26 mouse cellular contexts compared by ENCODE assay signal in the genomic region with DNA sequence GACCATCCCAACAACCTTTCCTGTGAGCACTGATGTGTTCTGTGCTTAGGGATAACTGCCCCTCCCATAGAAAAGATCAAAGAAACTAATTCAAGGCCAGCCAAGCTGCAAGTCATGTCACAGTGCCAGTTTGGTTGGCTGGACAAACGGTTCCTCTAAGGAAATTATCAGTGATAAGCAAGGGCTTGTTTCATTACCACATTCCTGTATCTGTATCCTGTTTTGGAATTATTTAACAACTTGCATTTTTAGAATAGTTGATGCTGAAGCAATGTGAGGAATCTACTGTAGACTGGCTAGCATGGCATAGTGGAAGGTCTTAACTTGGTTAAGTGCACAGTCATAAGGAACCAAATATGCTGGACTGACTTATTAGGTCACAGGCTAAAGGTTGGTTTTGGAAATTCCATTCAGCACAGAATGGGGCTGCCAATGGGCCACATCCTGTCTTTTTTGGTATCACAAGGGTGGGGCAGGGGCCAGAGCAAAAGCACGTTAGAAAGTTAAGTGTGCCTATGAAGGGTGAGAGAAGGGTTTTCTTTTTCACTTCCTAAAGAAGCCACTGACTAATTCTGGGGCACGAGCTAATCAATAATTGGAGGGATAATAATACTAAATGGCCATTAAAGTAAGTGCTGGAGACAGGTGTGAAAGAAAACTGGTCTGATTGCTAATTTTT.
DNase-seq lines count a peak whose midpoint lies in the region; ATAC-seq and TF ChIP-seq lines count a peak whose summit lies in the region.
"Had no signal": no experiment of that assay in that cellular context is flagged by ENCODE, and none has a peak within 500 bp of the region (broad histone marks: within the 10 kb centered on the region; RNA-seq: fewer than 3 reads in every experiment).

No protein-coding gene starts in this region.

- peak overlapping the region; percentile 49 for H3K27ac ChIP-seq in testis, adult 2 months (ENCODE audit: control insufficient read depth, insufficient read depth, low read depth, low read length)
- no peak overlapping the region for H3K27ac ChIP-seq in hindbrain, embryonic 12.5 days
- H3K27ac ChIP-seq: embryonic facial prominence, embryonic 10.5 days; intestine, embryonic 15.5 days; limb, embryonic 12.5 days; liver, embryonic 13.5 days; neural tube, embryonic 12.5 days; stomach, embryonic 15.5 days had no signal

- 77% methylated on average over 3 of the region's 3 CpGs for WGBS in hindbrain, embryonic 12.5 days

- H3K4me2 ChIP-seq in hindbrain, embryonic 12.5 days (replicated peaks): no peak overlapping the region
- H3K4me2 ChIP-seq: intestine, embryonic 15.5 days; limb, embryonic 12.5 days; liver, embryonic 13.5 days; neural tube, embryonic 12.5 days; stomach, embryonic 15.5 days had no signal

- no peaks in the 10 kb centered on the region for H3K27me3 ChIP-seq in testis, adult 2 months (ENCODE audit: control insufficient read depth, insufficient read depth, low read length)
- H3K27me3 ChIP-seq in hindbrain, embryonic 12.5 days: no peaks in the 10 kb centered on the region
- H3K27me3 ChIP-seq: intestine, embryonic 15.5 days; limb, embryonic 12.5 days; liver, embryonic 13.5 days; neural tube, embryonic 12.5 days; stomach, embryonic 15.5 days had no signal

- H3K9me3 ChIP-seq in hindbrain, embryonic 12.5 days (replicated peaks): no peaks in the 10 kb centered on the region
- H3K9me3 ChIP-seq: embryonic facial prominence, embryonic 10.5 days; intestine, embryonic 15.5 days; limb, embryonic 12.5 days; liver, embryonic 13.5 days; neural tube, embryonic 12.5 days; stomach, embryonic 15.5 days had no signal

- ATAC-seq in common myeloid progenitor, adult 5-6 weeks (replicated peaks; ENCODE audit: low read depth, poor library complexity, severe bottlenecking): peak; percentile 83
- no peak for ATAC-seq in hindbrain, embryonic 12.5 days (ENCODE audit: low FRiP score)
- ATAC-seq: forebrain, postnatal 0 days; hindbrain, embryonic 16.5 days; intestine, embryonic 15.5 days had no signal

- H3K36me3 ChIP-seq in testis, adult 2 months (ENCODE audit: control insufficient read depth, insufficient read depth, low read length): no peaks in the 10 kb centered on the region
- H3K36me3 ChIP-seq in hindbrain, embryonic 12.5 days: no peaks in the 10 kb centered on the region
- H3K36me3 ChIP-seq: embryonic facial prominence, embryonic 10.5 days; intestine, embryonic 15.5 days; limb, embryonic 12.5 days; liver, embryonic 13.5 days; neural tube, embryonic 12.5 days; stomach, embryonic 15.5 days had no signal

- TF ChIP-seq POLR2A in testis, adult 2 months (IDR thresholded peaks at IDR 0.05; ENCODE audit: control insufficient read depth, low read depth, low read length): no peak

- no peak overlapping the region for H3K9ac ChIP-seq in hindbrain, embryonic 12.5 days
- H3K9ac ChIP-seq: forebrain, postnatal 0 days; intestine, embryonic 15.5 days; limb, embryonic 12.5 days; liver, embryonic 13.5 days; neural tube, embryonic 12.5 days; stomach, embryonic 15.5 days had no signal

- no peaks in the 10 kb centered on the region for H3K4me1 ChIP-seq in testis, adult 2 months (ENCODE audit: control insufficient read depth, insufficient read depth, low read length)
- H3K4me1 ChIP-seq in hindbrain, embryonic 12.5 days: no peaks in the 10 kb centered on the region
- H3K4me1 ChIP-seq: embryonic facial prominence, embryonic 10.5 days; intestine, embryonic 15.5 days; limb, embryonic 12.5 days; liver, embryonic 13.5 days; neural tube, embryonic 12.5 days; stomach, embryonic 15.5 days had no signal

- no peak overlapping the region for H3K4me3 ChIP-seq in testis, adult 2 months (ENCODE audit: control insufficient read depth, low read depth, low read length)
- no peak overlapping the region for H3K4me3 ChIP-seq in hindbrain, embryonic 12.5 days
- H3K4me3 ChIP-seq: embryonic facial prominence, embryonic 10.5 days; intestine, embryonic 15.5 days; limb, embryonic 12.5 days; liver, embryonic 13.5 days; neural tube, embryonic 12.5 days; stomach, embryonic 15.5 days had no signal

- no peak for TF ChIP-seq CTCF in testis, adult 2 months (IDR thresholded peaks at IDR 0.05; ENCODE audit: control insufficient read depth, insufficient read depth, insufficient replicate concordance, low read depth, low read length)

- DNase-seq in adrenal gland, adult 8-10 months: peak; percentile 11
- DNase-seq in adrenal gland, adult 18-20 months (ENCODE audit: low spot score in 2 of 2): no peak
- no peak for DNase-seq in testis, postnatal 10 days (ENCODE audit: low spot score)
- no peak for DNase-seq in kidney, postnatal 4 days
- DNase-seq: B cell, adult 2 months; cerebellum, adult 11 months; cerebellum, adult 9-11 months; forebrain, postnatal 0 days; gastrocnemius, postnatal 25 days; heart, postnatal 4 days; kidney, adult 9 months; kidney, postnatal 25 days; layer of hippocampus, postnatal 36 days; liver, embryonic 13.5 days; lung, adult 2 months; lung, postnatal 14 days; midbrain, embryonic 14.5 days had no signal
